Mouse (Mus musculus) embryonic facial prominence, embryonic 11.5 days (tissue): ENCODE data around the gene Nhs. TPM values are rescaled to one million over a fixed set of nuclear protein-coding genes. Genes with fewer than 3 reads are reported as not detected.
A peak's percentile ranks its signal among the peaks of the same experiment; 100 is the strongest.

Source experiments
- ATAC-seq: fragments of 200-750 bp; cut with Nextera tagmentation; replicated peaks from 2 replicates; pipeline ENCODE4 v1.8.0; 2017; ENCODE audit warnings: low read depth; ENCODE audit not compliant: insufficient number of reproducible peaks, low FRiP score, low TSS enrichment
- DNase-seq: peaks from one replicate; pipeline ENCODE4 v3.0.0-alpha.2; 2015; ENCODE audit warnings: low spot score
- H3K27ac ChIP-seq: fragments of 300-500 bp; sonication (generic); replicated peaks from 2 replicates; pipeline ENCODE4 v1.5.1; 2014; ENCODE audit warnings: mild to moderate bottlenecking, low read depth, low read length, control low read depth
- H3K27me3 ChIP-seq: fragments of 300-500 bp; sonication (generic); 2 replicates; pipeline ENCODE4 v1.6.1; 2014; ENCODE audit warnings: mild to moderate bottlenecking, low read length, moderate library complexity, mixed read lengths; ENCODE audit not compliant: control insufficient read depth, insufficient read depth
- H3K36me3 ChIP-seq: fragments of 300-500 bp; sonication (generic); replicated peaks from 2 replicates; pipeline ENCODE4 v1.6.1; 2014; ENCODE audit warnings: low read depth, mild to moderate bottlenecking, low read length, moderate library complexity, mixed read lengths; ENCODE audit not compliant: control insufficient read depth, insufficient read depth
- H3K4me1 ChIP-seq: fragments of 300-500 bp; sonication (generic); 2 replicates; pipeline ENCODE4 v1.6.1; 2014; ENCODE audit warnings: low read length, mixed read lengths; ENCODE audit not compliant: control insufficient read depth, insufficient read depth
- H3K4me2 ChIP-seq: fragments of 300-500 bp; sonication (generic); 2 replicates; pipeline ENCODE4 v1.6.1; 2014; ENCODE audit warnings: low read depth, mild to moderate bottlenecking, control low read depth, low read length, moderate library complexity
- H3K4me3 ChIP-seq: fragments of 300-500 bp; sonication (generic); 2 replicates; pipeline ENCODE4 v1.5.1; 2014; ENCODE audit warnings: low read depth, low read length, control low read depth
- H3K9ac ChIP-seq: fragments of 300-500 bp; sonication (generic); replicated peaks from 2 replicates; pipeline ENCODE4 v1.6.1; 2014; ENCODE audit warnings: mild to moderate bottlenecking, control low read depth, low read length
- H3K9me3 ChIP-seq: fragments of 300-500 bp; sonication (generic); replicated peaks from 2 replicates; pipeline ENCODE4 v1.6.1; 2016; ENCODE audit warnings: mild to moderate bottlenecking, low read length, inconsistent platforms, mixed read lengths; ENCODE audit not compliant: control insufficient read depth
- WGBS: fragments of 180-500 bp; shearing (Covaris S2); extraction: QIAGEN DNeasy Blood & Tissue Kit; methylation state at CpG from one replicate; pipeline ENCODE4 v1.1.7; 2014; 5-methylcytosine and 5-hydroxymethylcytosine counted together
- polyA plus RNA-seq: library from polyadenylated mRNA; unstranded; fragments of >200 nt; fragmentation: Nextera tagmentation; extraction: Ambion mirVana; gene quantifications from 2 replicates; pipeline ENCODE4 v1.2.1, GENCODE M21; 2014

Gene Nhs
- polyA plus RNA-seq, 1 experiment from 2014 or later, result 3.3 TPM

GRCm38 (mm10) chrX:161977236-161977841 is 182.2 kb downstream of the Nhs start:
- no peaks in the 10 kb centered on the region for H3K27me3 ChIP-seq
- H3K4me1 ChIP-seq, result no peaks in the 10 kb centered on the region

GRCm38 (mm10) chrX:161976376-161976775 is 183.2 kb downstream of the Nhs start:
- ATAC-seq, result no peak
- no peak overlapping the region for H3K9ac ChIP-seq
- H3K4me1 ChIP-seq, result no peaks in the 10 kb centered on the region
- no peak overlapping the region for H3K27ac ChIP-seq
- H3K36me3 ChIP-seq, result no peaks in the 10 kb centered on the region
- H3K4me3 ChIP-seq, result no peak overlapping the region
- H3K27me3 ChIP-seq, result no peaks in the 10 kb centered on the region
- H3K9me3 ChIP-seq, result no peaks in the 10 kb centered on the region
- H3K4me2 ChIP-seq, result no peak overlapping the region
- 77% methylated on average over 2 of the region's 2 CpGs for WGBS
- no peak for DNase-seq

More at GRCm38 (mm10) chrX:161977236-161977841, 182.2 kb downstream of the Nhs start:
- 69% methylated on average over 4 of the region's 4 CpGs for WGBS
- ATAC-seq (no peak), DNase-seq (no peak)
- H3K4me2 ChIP-seq, result no peak overlapping the region
- no peak overlapping the region for H3K27ac ChIP-seq
- no peak overlapping the region for H3K9ac ChIP-seq
- H3K4me3 ChIP-seq, result no peak overlapping the region
- no peaks in the 10 kb centered on the region for H3K36me3 ChIP-seq
- no peaks in the 10 kb centered on the region for H3K9me3 ChIP-seq

GRCm38 (mm10) chrX:161973572-161973971 is 186.0 kb downstream of the Nhs start:
- no peaks in the 10 kb centered on the region for H3K9me3 ChIP-seq
- H3K36me3 ChIP-seq, result no peaks in the 10 kb centered on the region
- no peak overlapping the region for H3K4me3 ChIP-seq
- WGBS, result 17% methylated on average over 3 of the region's 3 CpGs
- no peak overlapping the region for H3K4me2 ChIP-seq
- no peak overlapping the region for H3K9ac ChIP-seq
- H3K27me3 ChIP-seq, result no peaks in the 10 kb centered on the region
- no peak overlapping the region for H3K27ac ChIP-seq
- DNase-seq (peak; percentile 42), ATAC-seq (no peak)
- H3K4me1 ChIP-seq, result no peaks in the 10 kb centered on the region

GRCm38 (mm10) chrX:161972723-161973122 is 186.8 kb downstream of the Nhs start:
- Histone ChIP-seq H3K4me1 (no peaks in the 10 kb centered on the region), H3K27ac (no peak overlapping the region), H3K36me3 (no peaks in the 10 kb centered on the region), H3K9ac (no peak overlapping the region), H3K4me2 (no peak overlapping the region), H3K4me3 (no peak overlapping the region), H3K27me3 (no peaks in the 10 kb centered on the region), H3K9me3 (no peaks in the 10 kb centered on the region)
- ATAC-seq (no peak), DNase-seq (no peak)

GRCm38 (mm10) chrX:161971961-161972502 is 187.5 kb downstream of the Nhs start:
- 79% methylated on average over 3 of the region's 3 CpGs for WGBS
- Histone ChIP-seq H3K9ac (no peak overlapping the region), H3K27me3 (no peaks in the 10 kb centered on the region), H3K4me3 (no peak overlapping the region), H3K9me3 (no peaks in the 10 kb centered on the region), H3K27ac (no peak overlapping the region), H3K4me2 (no peak overlapping the region), H3K4me1 (no peaks in the 10 kb centered on the region), H3K36me3 (no peaks in the 10 kb centered on the region)
- no peak for DNase-seq
- ATAC-seq, result no peak

- ATAC-seq (no peak), DNase-seq (no peak)
- H3K4me1 ChIP-seq, result no peaks in the 10 kb centered on the region
- H3K9ac ChIP-seq, result no peak overlapping the region
- no peak overlapping the region for H3K27ac ChIP-seq
- no peaks in the 10 kb centered on the region for H3K9me3 ChIP-seq
- no peaks in the 10 kb centered on the region for H3K27me3 ChIP-seq
- no peak overlapping the region for H3K4me2 ChIP-seq
- 89% methylated on average over 1 of the region's 1 CpGs for WGBS
- no peak overlapping the region for H3K4me3 ChIP-seq
- H3K36me3 ChIP-seq, result no peaks in the 10 kb centered on the region
Observed at GRCm38 (mm10) chrX:161971131-161971530, 188.4 kb downstream of the Nhs start.

- Histone ChIP-seq H3K4me1 (no peaks in the 10 kb centered on the region), H3K4me3 (no peak overlapping the region), H3K4me2 (no peak overlapping the region), H3K36me3 (no peaks in the 10 kb centered on the region), H3K27me3 (no peaks in the 10 kb centered on the region), H3K9ac (no peak overlapping the region), H3K27ac (no peak overlapping the region), H3K9me3 (no peaks in the 10 kb centered on the region)
- DNase-seq, result no peak
- ATAC-seq, result no peak
- 34% methylated on average over 4 of the region's 4 CpGs for WGBS
Observed at GRCm38 (mm10) chrX:161967692-161968091, 191.8 kb downstream of the Nhs start.

GRCm38 (mm10) chrX:161963372-161963771 is 196.2 kb downstream of the Nhs start:
- Histone ChIP-seq H3K9ac (no peak overlapping the region), H3K27ac (no peak overlapping the region), H3K9me3 (no peaks in the 10 kb centered on the region), H3K36me3 (no peaks in the 10 kb centered on the region), H3K4me3 (no peak overlapping the region), H3K27me3 (no peaks in the 10 kb centered on the region), H3K4me1 (no peaks in the 10 kb centered on the region), H3K4me2 (no peak overlapping the region)
- ATAC-seq (no peak), DNase-seq (no peak)
